Mouse (Mus musculus) midbrain, embryonic 16.5 days (tissue): ENCODE results near the gene Akt3. TPM values are rescaled to one million over a fixed set of nuclear protein-coding genes. Genes with fewer than 3 reads are reported as not detected.

Source experiments
- ATAC-seq: fragments of 200-750 bp; cut with Nextera tagmentation; 2 replicates; pipeline ENCODE4 v1.8.0; 2017; ENCODE audit warnings: moderate TSS enrichment
- H3K27ac ChIP-seq: fragments of 300-500 bp; sonication (generic); 2 replicates; pipeline ENCODE4 v1.5.1; 2014; ENCODE audit warnings: mild to moderate bottlenecking, low read length, mixed read lengths
- H3K27me3 ChIP-seq: fragments of 300-500 bp; sonication (generic); 2 replicates; pipeline ENCODE4 v1.6.1; 2014; ENCODE audit warnings: low read depth, low read length, mixed read lengths; ENCODE audit not compliant: control insufficient read depth, insufficient read depth
- H3K36me3 ChIP-seq: fragments of 300-500 bp; sonication (generic); 2 replicates; pipeline ENCODE4 v1.6.1; 2014; ENCODE audit warnings: mild to moderate bottlenecking, low read length, moderate library complexity, mixed read lengths; ENCODE audit not compliant: control insufficient read depth, insufficient read depth
- H3K4me1 ChIP-seq: fragments of 300-500 bp; sonication (generic); 2 replicates; pipeline ENCODE4 v1.6.1; 2014; ENCODE audit warnings: mild to moderate bottlenecking, low read length, mixed read lengths; ENCODE audit not compliant: control insufficient read depth, insufficient read depth
- H3K4me2 ChIP-seq: fragments of 300-500 bp; sonication (generic); 2 replicates; pipeline ENCODE4 v1.6.1; 2014; ENCODE audit warnings: mild to moderate bottlenecking, low read length, mixed read lengths
- H3K4me3 ChIP-seq: fragments of 300-500 bp; sonication (generic); 2 replicates; pipeline ENCODE4 v1.5.1; 2014; ENCODE audit warnings: low read depth, mild to moderate bottlenecking, low read length, moderate library complexity, mixed read lengths
- H3K9ac ChIP-seq: fragments of 300-500 bp; sonication (generic); 2 replicates; pipeline ENCODE4 v1.6.1; 2014; ENCODE audit warnings: low read depth, low read length, mixed read lengths
- H3K9me3 ChIP-seq: fragments of 300-500 bp; sonication (generic); replicated peaks from 2 replicates; pipeline ENCODE4 v1.6.1; 2014; ENCODE audit warnings: mild to moderate bottlenecking, low read length, mixed read lengths; ENCODE audit not compliant: control insufficient read depth, poor library complexity, severe bottlenecking
- WGBS: fragments of 180-500 bp; shearing (Covaris S2); extraction: QIAGEN DNeasy Blood & Tissue Kit; methylation state at CpG from one replicate; pipeline ENCODE4 v1.1.7; 2014; 5-methylcytosine and 5-hydroxymethylcytosine counted together
- polyA plus RNA-seq: library from polyadenylated mRNA; unstranded; fragments of >200 nt; fragmentation: Nextera tagmentation; extraction: Ambion mirVana; gene quantifications from 2 replicates; pipeline ENCODE4 v1.2.1, GENCODE M21; 2015

Akt3 gene
- polyA plus RNA-seq, 1 experiment from 2014 or later = 21.9 TPM

- Histone ChIP-seq H3K9me3 (no peaks in the 10 kb centered on the region), H3K36me3 (no peaks in the 10 kb centered on the region), H3K4me2 (no peak overlapping the region), H3K27me3 (no peaks in the 10 kb centered on the region), H3K4me1 (peaks cover 15% of the 10 kb centered on the region; the same call in 1 of the 2 replicates), H3K27ac (peak overlapping the region; percentile 59), H3K4me3 (no peak overlapping the region), H3K9ac (no peak overlapping the region)
- WGBS = 50% methylated on average over 6 of the region's 6 CpGs
- ATAC-seq = peak; percentile 20; the same call in 1 of the 2 replicates
These were observed 243.0 kb downstream of the Akt3 start for GRCm38 (mm10) chr1:177014921-177015439.

- Histone ChIP-seq H3K27ac (peak overlapping the region; percentile 59), H3K4me1 (peaks cover 18% of the 10 kb centered on the region), H3K9me3 (no peaks in the 10 kb centered on the region), H3K27me3 (no peaks in the 10 kb centered on the region), H3K36me3 (no peaks in the 10 kb centered on the region), H3K4me3 (no peak overlapping the region), H3K4me2 (no peak overlapping the region), H3K9ac (no peak overlapping the region)
- ATAC-seq = peak; percentile 33
- WGBS = 15% methylated on average over 2 of the region's 2 CpGs
These were observed 243.7 kb downstream of the Akt3 start for GRCm38 (mm10) chr1:177014346-177014745.

GRCm38 (mm10) chr1:177013776-177014175, 244.2 kb downstream of the Akt3 start:
- 78% methylated on average over 3 of the region's 3 CpGs for WGBS
- Histone ChIP-seq H3K27ac (peak overlapping the region; percentile 26), H3K4me2 (no peak overlapping the region), H3K36me3 (no peaks in the 10 kb centered on the region), H3K9ac (no peak overlapping the region), H3K9me3 (no peaks in the 10 kb centered on the region), H3K4me1 (peaks cover 18% of the 10 kb centered on the region), H3K27me3 (no peaks in the 10 kb centered on the region), H3K4me3 (no peak overlapping the region)
- no peak for ATAC-seq

- Histone ChIP-seq H3K4me3 (no peak overlapping the region), H3K9ac (no peak overlapping the region), H3K27ac (no peak overlapping the region), H3K27me3 (no peaks in the 10 kb centered on the region), H3K4me2 (no peak overlapping the region), H3K36me3 (no peaks in the 10 kb centered on the region), H3K4me1 (peaks cover 18% of the 10 kb centered on the region), H3K9me3 (0 out of 2 replicates have a peak, but pooled peaks cover under 1% of the 10 kb centered on the region)
- ATAC-seq = no peak
- WGBS = 89% methylated on average over 1 of the region's 1 CpGs
These were observed 244.7 kb downstream of the Akt3 start for GRCm38 (mm10) chr1:177013313-177013712.

GRCm38 (mm10) chr1:177012774-177013173, 245.2 kb downstream of the Akt3 start:
- 0 out of 2 replicates have a peak, but pooled peaks cover 2% of the 10 kb centered on the region for H3K9me3 ChIP-seq
- H3K4me1 ChIP-seq = peaks cover 18% of the 10 kb centered on the region
- H3K4me3 ChIP-seq = no peak overlapping the region
- H3K36me3 ChIP-seq = no peaks in the 10 kb centered on the region
- no peak for ATAC-seq
- H3K9ac ChIP-seq = no peak overlapping the region
- no peak overlapping the region for H3K4me2 ChIP-seq
- H3K27me3 ChIP-seq = no peaks in the 10 kb centered on the region
- no peak overlapping the region for H3K27ac ChIP-seq
- 47% methylated on average over 3 of the region's 3 CpGs for WGBS

GRCm38 (mm10) chr1:177011688-177012087, 246.3 kb downstream of the Akt3 start:
- H3K27ac ChIP-seq = peak overlapping the region; percentile 32; the same call in 1 of the 2 replicates
- H3K4me1 ChIP-seq = peaks cover 18% of the 10 kb centered on the region
- H3K27me3 ChIP-seq = no peaks in the 10 kb centered on the region
- H3K36me3 ChIP-seq = no peaks in the 10 kb centered on the region
- no peak overlapping the region for H3K9ac ChIP-seq
- H3K9me3 ChIP-seq = 0 out of 2 replicates have a peak, but pooled peaks cover 2% of the 10 kb centered on the region
- H3K4me2 ChIP-seq = no peak overlapping the region
- WGBS = 77% methylated on average over 13 of the region's 13 CpGs
- ATAC-seq = no peak
- H3K4me3 ChIP-seq = no peak overlapping the region

- Histone ChIP-seq H3K4me1 (peaks cover 15% of the 10 kb centered on the region), H3K27me3 (no peaks in the 10 kb centered on the region), H3K4me3 (no peak overlapping the region), H3K4me2 (no peak overlapping the region), H3K36me3 (no peaks in the 10 kb centered on the region), H3K9ac (peak overlapping the region; percentile 6; the same call in 1 of the 2 replicates), H3K9me3 (0 out of 2 replicates have a peak, but pooled peaks cover 2% of the 10 kb centered on the region), H3K27ac (peak overlapping the region; percentile 30)
- WGBS = 27% methylated on average over 6 of the region's 6 CpGs
- peak; percentile 2; the same call in 1 of the 2 replicates for ATAC-seq
These were observed 247.2 kb downstream of the Akt3 start for GRCm38 (mm10) chr1:177010607-177011302.

GRCm38 (mm10) chr1:177010041-177010440, 248.0 kb downstream of the Akt3 start:
- Histone ChIP-seq H3K27ac (no peak overlapping the region), H3K4me3 (no peak overlapping the region), H3K4me2 (no peak overlapping the region), H3K27me3 (no peaks in the 10 kb centered on the region), H3K9ac (no peak overlapping the region), H3K9me3 (0 out of 2 replicates have a peak, but pooled peaks cover 2% of the 10 kb centered on the region), H3K4me1 (peaks cover 15% of the 10 kb centered on the region), H3K36me3 (no peaks in the 10 kb centered on the region)
- ATAC-seq = peak; percentile 29; the same call in 1 of the 2 replicates
- 34% methylated on average over 3 of the region's 3 CpGs for WGBS

- Histone ChIP-seq H3K9me3 (0 out of 2 replicates have a peak, but pooled peaks cover 2% of the 10 kb centered on the region), H3K4me2 (no peak overlapping the region), H3K9ac (no peak overlapping the region), H3K4me3 (no peak overlapping the region), H3K4me1 (peaks cover 13% of the 10 kb centered on the region), H3K36me3 (no peaks in the 10 kb centered on the region), H3K27ac (no peak overlapping the region), H3K27me3 (no peaks in the 10 kb centered on the region)
- WGBS = 68% methylated on average over 1 of the region's 1 CpGs
- ATAC-seq = no peak
These were observed 249.2 kb downstream of the Akt3 start for GRCm38 (mm10) chr1:177008777-177009176.
